Mouse (Mus musculus): Measurements from ENCODE around the gene Col6a4.

DNA sequence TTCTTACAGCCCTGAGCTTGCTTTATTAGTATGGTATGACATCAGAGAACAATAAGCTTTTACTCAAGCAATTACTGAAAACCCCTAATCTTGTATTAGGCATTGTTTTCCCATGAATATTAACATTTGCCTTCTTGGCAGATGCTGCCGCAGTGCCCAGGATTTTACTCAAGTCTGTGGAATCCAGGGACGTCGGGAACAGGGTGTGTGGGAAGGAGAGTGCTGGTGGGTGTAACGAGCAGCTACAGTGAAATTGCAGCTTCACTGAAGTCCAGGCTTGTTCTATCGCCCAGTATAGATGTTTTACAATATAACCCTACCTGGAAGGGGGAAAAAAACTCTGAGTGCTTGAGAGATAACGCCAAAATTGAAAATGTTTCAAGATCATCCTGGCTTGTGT is 104.2 kb downstream of the Col6a4 start:
- TF ChIP-seq POLR2A (IDR thresholded peaks at IDR 0.05; ENCODE audit: borderline replicate concordance, low read depth, low read length) (no peak), CTCF (IDR thresholded peaks at IDR 0.05; ENCODE audit: low read depth, low read length) (no peak)

Data from bone marrow macrophage, adult 2 months (primary cell).